Mouse (Mus musculus) limb, embryonic 10.5 days (tissue): Measurements from ENCODE around the gene Gzmk. TPM values are rescaled to one million over a fixed set of nuclear protein-coding genes. Genes with fewer than 3 reads are reported as not detected.

Source experiments
- polyA plus RNA-seq: library from polyadenylated mRNA; unstranded; fragments of >200 nt; fragmentation: Nextera tagmentation; extraction: Ambion mirVana; gene quantifications from 2 replicates; pipeline ENCODE4 v1.2.1, GENCODE M21; 2016

Gzmk gene
- polyA plus RNA-seq, 1 experiment from 2014 or later, result not detected

Other genes with a start within 250 kb of the Gzmk start
- 0.20 TPM in 1 of 2 replicates, not detected in the other for gene Ccno, start 238.1 kb downstream of the Gzmk start, polyA plus RNA-seq
- not detected in 2 replicates for gene Mcidas, start 232.1 kb downstream of the Gzmk start, polyA plus RNA-seq
- not detected in 2 replicates for gene Cdc20b, start 190.8 kb downstream of the Gzmk start, polyA plus RNA-seq
- gene Gpx8, start 179.5 kb downstream of the Gzmk start, polyA plus RNA-seq, result 87.5 and 98.7 TPM in 2 replicates
- gene Gzma, start 124.9 kb downstream of the Gzmk start, polyA plus RNA-seq, result not detected in 2 replicates
- gene Esm1, start 16.2 kb downstream of the Gzmk start, polyA plus RNA-seq, result 2.9 and 4.2 TPM in 2 replicates
- gene BC067074, start 67.3 kb upstream of the Gzmk start, polyA plus RNA-seq, result 3.6 and 7.5 TPM in 2 replicates